Mouse (Mus musculus): ENCODE results near the gene Plvap. TPM values are rescaled to one million over a fixed set of nuclear protein-coding genes. Genes with fewer than 3 reads are reported as not detected.
A peak's percentile ranks its signal among the peaks of the same experiment; 100 is the strongest.

Gene Plvap
- polyA plus RNA-seq, 1 experiment, result 329 TPM

DNA sequence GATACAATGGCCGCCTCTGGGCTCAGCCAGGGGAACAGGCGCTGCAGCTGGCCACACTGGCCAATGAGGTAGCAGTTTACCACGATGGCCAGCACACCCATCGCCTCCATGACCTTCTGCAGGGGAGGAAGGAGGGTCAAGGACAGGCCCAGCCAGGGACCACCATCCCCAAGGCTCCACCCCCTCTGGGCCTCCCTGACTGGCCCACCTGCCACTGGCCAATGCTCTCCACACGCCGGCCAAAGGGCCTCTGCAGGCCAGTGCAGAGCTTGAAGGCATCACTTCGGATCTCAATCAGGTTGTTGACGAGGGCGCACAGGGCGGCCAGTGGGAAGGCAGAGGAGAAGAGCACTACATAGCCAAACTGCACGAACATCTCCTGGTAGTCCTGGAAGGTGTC, 32.6 kb downstream of the Plvap start:
- TF ChIP-seq POLR2A (IDR thresholded peaks at IDR 0.05; ENCODE audit: low read depth, low read length) (no peak), CTCF (IDR thresholded peaks at IDR 0.05; ENCODE audit: extremely low read depth, insufficient read length, insufficient replicate concordance, low read depth, low read length) (no peak)
- Histone ChIP-seq H3K36me3 (ENCODE audit: control insufficient read depth, insufficient read depth, low read length) (peaks cover 4% of the 10 kb centered on the region), H3K27me3 (ENCODE audit: control insufficient read depth, insufficient read depth, low read length) (no peaks in the 10 kb centered on the region), H3K4me3 (ENCODE audit: low read depth, low read length) (no peak overlapping the region), H3K27ac (ENCODE audit: insufficient read depth, low read depth, low read length) (no peak overlapping the region), H3K4me1 (ENCODE audit: control insufficient read depth, insufficient read depth, insufficient read length, low read length) (peaks cover 5% of the 10 kb centered on the region)
- WGBS, result 90% methylated on average over 11 of the region's 11 CpGs

DNA sequence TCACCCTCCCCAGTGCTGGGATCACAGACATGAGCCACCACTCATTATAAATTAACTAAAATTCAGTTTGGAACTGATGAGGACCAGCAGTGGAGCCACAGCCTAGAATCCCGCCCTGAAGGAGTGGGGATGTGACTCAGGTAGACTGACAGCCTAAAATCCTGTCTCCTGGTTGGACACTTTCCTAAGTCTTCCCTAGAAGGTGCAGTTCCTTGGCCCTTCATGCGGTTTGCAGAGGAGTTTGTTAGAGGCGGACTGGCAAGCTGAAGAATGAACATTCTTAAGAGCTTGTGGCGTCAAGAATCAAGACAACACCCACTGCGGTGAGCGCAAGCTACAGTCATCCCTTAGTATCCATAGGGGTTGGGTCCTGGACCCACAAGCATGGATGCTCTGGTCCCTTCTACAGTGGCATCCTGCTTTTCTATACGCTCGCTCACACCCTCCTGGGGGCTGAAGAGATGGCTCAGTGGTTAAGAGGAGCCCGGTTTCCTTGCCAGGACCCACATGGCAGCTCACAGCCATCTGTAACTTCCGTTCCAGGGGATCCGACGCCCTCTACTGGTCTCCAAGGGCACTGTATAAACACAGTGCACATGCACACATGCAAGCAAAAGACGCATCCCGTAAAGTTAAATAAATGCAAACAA, 34.2 kb downstream of the Plvap start:
- WGBS, result 64% methylated on average over 14 of the region's 14 CpGs
- Histone ChIP-seq H3K36me3 (ENCODE audit: control insufficient read depth, insufficient read depth, low read length) (peaks cover 11% of the 10 kb centered on the region), H3K4me3 (ENCODE audit: low read depth, low read length) (no peak overlapping the region), H3K4me1 (ENCODE audit: control insufficient read depth, insufficient read depth, insufficient read length, low read length) (peaks cover 5% of the 10 kb centered on the region), H3K27me3 (ENCODE audit: control insufficient read depth, insufficient read depth, low read length) (no peaks in the 10 kb centered on the region), H3K27ac (ENCODE audit: insufficient read depth, low read depth, low read length) (no peak overlapping the region)
- TF ChIP-seq CTCF (IDR thresholded peaks at IDR 0.05; ENCODE audit: extremely low read depth, insufficient read length, insufficient replicate concordance, low read depth, low read length), result peak; percentile 55; the same call in 1 of the 2 replicates
- TF ChIP-seq POLR2A (IDR thresholded peaks at IDR 0.05; ENCODE audit: low read depth, low read length), result no peak

GRCm38 (mm10) chr8:71476099-71476940, 35.2 kb downstream of the Plvap start:
- H3K4me1 ChIP-seq (ENCODE audit: control insufficient read depth, insufficient read depth, insufficient read length, low read length), result peaks cover 5% of the 10 kb centered on the region
- peak overlapping the region; percentile 62 for H3K27ac ChIP-seq (ENCODE audit: insufficient read depth, low read depth, low read length)
- no peaks in the 10 kb centered on the region for H3K27me3 ChIP-seq (ENCODE audit: control insufficient read depth, insufficient read depth, low read length)
- H3K4me3 ChIP-seq (ENCODE audit: low read depth, low read length), result peak overlapping the region; percentile 87
- no peak for TF ChIP-seq POLR2A (IDR thresholded peaks at IDR 0.05; ENCODE audit: low read depth, low read length)
- TF ChIP-seq CTCF (IDR thresholded peaks at IDR 0.05; ENCODE audit: extremely low read depth, insufficient read length, insufficient replicate concordance, low read depth, low read length), result 0 out of 2 replicates have a peak, but pooled peaks have one; percentile 7
- H3K36me3 ChIP-seq (ENCODE audit: control insufficient read depth, insufficient read depth, low read length), result peaks cover 17% of the 10 kb centered on the region
- WGBS, result under 1% methylated on average over 113 of the region's 121 CpGs

DNA sequence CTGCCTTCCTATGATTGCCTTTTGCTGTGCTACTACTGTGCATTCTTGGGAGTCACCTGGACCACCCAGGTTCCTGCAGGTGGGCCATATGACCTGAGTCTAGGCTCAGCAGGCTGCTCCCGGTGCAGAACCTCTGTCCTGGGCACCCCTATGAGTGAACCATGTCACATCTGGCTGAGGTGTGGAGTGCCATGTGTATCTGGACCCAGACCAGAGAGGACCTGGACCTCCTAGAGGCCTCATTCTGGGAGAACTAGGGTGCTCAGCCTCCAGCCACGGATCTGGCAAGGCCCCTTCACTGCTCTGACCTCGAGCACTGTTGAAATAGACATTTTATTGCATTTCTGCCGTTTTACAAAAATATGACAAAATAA, 35.9 kb downstream of the Plvap start:
- Histone ChIP-seq H3K27ac (ENCODE audit: insufficient read depth, low read depth, low read length) (no peak overlapping the region), H3K36me3 (ENCODE audit: control insufficient read depth, insufficient read depth, low read length) (peaks cover 18% of the 10 kb centered on the region)
- TF ChIP-seq CTCF (IDR thresholded peaks at IDR 0.05; ENCODE audit: extremely low read depth, insufficient read length, insufficient replicate concordance, low read depth, low read length) (no peak), POLR2A (IDR thresholded peaks at IDR 0.05; ENCODE audit: low read depth, low read length) (no peak)

GRCm38 (mm10) chr8:71474785-71475701, 36.5 kb downstream of the Plvap start:
- H3K4me1 ChIP-seq (ENCODE audit: control insufficient read depth, insufficient read depth, insufficient read length, low read length), result peaks cover 8% of the 10 kb centered on the region
- no peak overlapping the region for H3K27ac ChIP-seq (ENCODE audit: insufficient read depth, low read depth, low read length)
- H3K4me3 ChIP-seq (ENCODE audit: low read depth, low read length), result no peak overlapping the region
- peaks cover 18% of the 10 kb centered on the region for H3K36me3 ChIP-seq (ENCODE audit: control insufficient read depth, insufficient read depth, low read length)
- 91% methylated on average over 25 of the region's 25 CpGs for WGBS
- no peak for TF ChIP-seq POLR2A (IDR thresholded peaks at IDR 0.05; ENCODE audit: low read depth, low read length)
- TF ChIP-seq CTCF (IDR thresholded peaks at IDR 0.05; ENCODE audit: extremely low read depth, insufficient read length, insufficient replicate concordance, low read depth, low read length), result no peak
- no peaks in the 10 kb centered on the region for H3K27me3 ChIP-seq (ENCODE audit: control insufficient read depth, insufficient read depth, low read length)

More for the DNA sequence above, 35.9 kb downstream of the Plvap start:
- Histone ChIP-seq H3K27me3 (ENCODE audit: control insufficient read depth, insufficient read depth, low read length) (no peaks in the 10 kb centered on the region), H3K4me1 (ENCODE audit: control insufficient read depth, insufficient read depth, insufficient read length, low read length) (peaks cover 5% of the 10 kb centered on the region), H3K4me3 (ENCODE audit: low read depth, low read length) (peak overlapping the region; percentile 87)
- WGBS, result 22% methylated on average over 4 of the region's 4 CpGs

- Histone ChIP-seq H3K4me1 (ENCODE audit: control insufficient read depth, insufficient read depth, insufficient read length, low read length) (peaks cover 11% of the 10 kb centered on the region), H3K27ac (ENCODE audit: insufficient read depth, low read depth, low read length) (no peak overlapping the region), H3K27me3 (ENCODE audit: control insufficient read depth, insufficient read depth, low read length) (no peaks in the 10 kb centered on the region), H3K4me3 (ENCODE audit: low read depth, low read length) (no peak overlapping the region), H3K36me3 (ENCODE audit: control insufficient read depth, insufficient read depth, low read length) (peaks cover 18% of the 10 kb centered on the region)
- 93% methylated on average over 18 of the region's 18 CpGs for WGBS
- TF ChIP-seq POLR2A (IDR thresholded peaks at IDR 0.05; ENCODE audit: low read depth, low read length), result no peak
- no peak for TF ChIP-seq CTCF (IDR thresholded peaks at IDR 0.05; ENCODE audit: extremely low read depth, insufficient read length, insufficient replicate concordance, low read depth, low read length)
These were observed 37.2 kb downstream of the Plvap start for GRCm38 (mm10) chr8:71474344-71474743.
